Mouse (Mus musculus) lung, embryonic 16.5 days (tissue): ENCODE data around the gene Wscd1. TPM values are rescaled to one million over a fixed set of nuclear protein-coding genes. Genes with fewer than 3 reads are reported as not detected.

ENCODE experiments used
- ATAC-seq: fragments of 200-750 bp; cut with Nextera tagmentation; 2 replicates; pipeline ENCODE4 v1.8.0; 2017; ENCODE audit warnings: low read depth, mild to moderate bottlenecking, moderate library complexity
- H3K27ac ChIP-seq: fragments of 300-500 bp; sonication (generic); 2 replicates; pipeline ENCODE4 v1.5.1; 2014; ENCODE audit warnings: mild to moderate bottlenecking, control low read depth, low read length
- H3K27me3 ChIP-seq: fragments of 300-500 bp; sonication (generic); 2 replicates; pipeline ENCODE4 v1.6.1; 2014; ENCODE audit warnings: low read depth, low read length, mixed read lengths; ENCODE audit not compliant: control insufficient read depth, insufficient read depth
- H3K36me3 ChIP-seq: fragments of 300-500 bp; sonication (generic); 2 replicates; pipeline ENCODE4 v1.6.1; 2014; ENCODE audit warnings: low read length; ENCODE audit not compliant: control insufficient read depth, insufficient read depth
- H3K4me1 ChIP-seq: fragments of 300-500 bp; sonication (generic); replicated peaks from 2 replicates; pipeline ENCODE4 v1.6.1; 2014; ENCODE audit warnings: low read length, mixed read lengths; ENCODE audit not compliant: control insufficient read depth, insufficient read depth
- H3K4me2 ChIP-seq: fragments of 300-500 bp; sonication (generic); 2 replicates; pipeline ENCODE4 v1.6.1; 2014; ENCODE audit warnings: low read depth, low read length, control low read depth
- H3K4me3 ChIP-seq: fragments of 300-500 bp; sonication (generic); 2 replicates; pipeline ENCODE4 v1.5.1; 2014; ENCODE audit warnings: mild to moderate bottlenecking, low read length, control low read depth
- H3K9ac ChIP-seq: fragments of 300-500 bp; sonication (generic); 2 replicates; pipeline ENCODE4 v1.6.1; 2014; ENCODE audit warnings: low read length, control low read depth
- H3K9me3 ChIP-seq: fragments of 300-500 bp; sonication (generic); 2 replicates; pipeline ENCODE4 v1.6.1; 2016; ENCODE audit warnings: low read length; ENCODE audit not compliant: control insufficient read depth
- WGBS: fragments of 180-500 bp; shearing (Covaris S2); extraction: QIAGEN DNeasy Blood & Tissue Kit; methylation state at CpG from one replicate; pipeline ENCODE4 v1.1.7; 2014; 5-methylcytosine and 5-hydroxymethylcytosine counted together
- polyA plus RNA-seq: library from polyadenylated mRNA; unstranded; fragments of >200 nt; fragmentation: Nextera tagmentation; extraction: Ambion mirVana; gene quantifications from 2 replicates; pipeline ENCODE4 v1.2.1, GENCODE M21; 2015

Gene Wscd1
- polyA plus RNA-seq, 1 experiment from 2014 or later, result 11.8 TPM

DNA sequence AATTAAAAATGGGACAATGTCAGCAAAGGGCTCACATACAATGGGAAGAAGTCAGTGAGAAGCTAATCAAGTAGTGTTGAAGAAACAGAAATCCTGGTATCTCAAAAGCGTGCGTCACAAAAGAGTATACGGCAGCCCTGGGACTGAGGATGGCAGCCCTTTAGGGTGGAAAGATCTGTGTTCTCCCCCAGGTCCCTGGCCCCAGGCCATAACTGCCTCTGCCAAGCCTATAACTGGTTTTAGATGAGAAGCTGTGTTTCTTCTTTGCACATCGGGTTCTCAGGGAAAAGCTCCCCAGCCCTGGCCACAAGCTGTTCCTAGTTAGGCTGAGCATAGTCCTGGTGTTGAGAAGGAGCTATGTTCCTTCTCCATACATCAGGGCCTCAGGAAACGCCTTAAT, 72.3 kb downstream of the Wscd1 start:
- no peaks in the 10 kb centered on the region for H3K4me1 ChIP-seq
- no peaks in the 10 kb centered on the region for H3K36me3 ChIP-seq
- H3K4me2 ChIP-seq, result no peak overlapping the region
- no peaks in the 10 kb centered on the region for H3K27me3 ChIP-seq
- ATAC-seq, result no peak
- H3K4me3 ChIP-seq, result no peak overlapping the region
- H3K9me3 ChIP-seq, result no peaks in the 10 kb centered on the region
- H3K9ac ChIP-seq, result no peak overlapping the region
- no peak overlapping the region for H3K27ac ChIP-seq
- 82% methylated on average over 5 of the region's 5 CpGs for WGBS

DNA sequence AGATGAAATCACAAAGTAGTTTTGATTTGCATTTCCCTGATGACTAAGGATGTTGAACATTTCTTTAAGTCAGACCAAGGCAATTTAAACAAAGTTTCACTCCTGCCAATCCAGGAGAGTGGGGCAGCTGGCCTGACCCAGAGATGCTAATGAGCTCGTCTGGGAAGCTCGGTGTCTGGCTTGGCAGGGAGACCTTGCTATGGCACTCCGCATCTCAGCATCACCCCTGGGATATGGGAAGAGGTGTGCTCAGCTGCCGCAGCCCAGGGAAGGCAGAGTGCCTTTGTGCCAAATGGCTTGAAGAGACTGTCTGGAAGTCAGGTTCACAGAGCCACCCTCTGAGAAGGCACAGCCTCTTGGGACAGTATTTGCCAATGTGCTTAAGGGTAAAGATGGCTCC, 75.3 kb downstream of the Wscd1 start:
- WGBS, result 47% methylated on average over 4 of the region's 4 CpGs
- Histone ChIP-seq H3K4me1 (no peaks in the 10 kb centered on the region), H3K27me3 (no peaks in the 10 kb centered on the region), H3K4me2 (no peak overlapping the region), H3K36me3 (no peaks in the 10 kb centered on the region), H3K9me3 (no peaks in the 10 kb centered on the region), H3K4me3 (no peak overlapping the region), H3K9ac (no peak overlapping the region), H3K27ac (no peak overlapping the region)
- no peak for ATAC-seq
